ENCODE assay signal across 16 mouse cellular contexts in genomic region chr14:99745209-99745608, GRCm38 (mm10).
DNase-seq lines count a peak whose midpoint lies in the region; ATAC-seq and TF ChIP-seq lines count a peak whose summit lies in the region.
"Had no signal": no experiment of that assay in that cellular context is flagged by ENCODE, and none has a peak within 500 bp of the region (broad histone marks: within the 10 kb centered on the region; RNA-seq: fewer than 3 reads in every experiment).

No protein-coding gene starts in this region.

- no peaks in the 10 kb centered on the region for H3K9me3 ChIP-seq in hindbrain, postnatal 0 days (ENCODE audit: low read length)
- H3K9me3 ChIP-seq in hindbrain, embryonic 10.5 days = no peaks in the 10 kb centered on the region
- no peaks in the 10 kb centered on the region for H3K9me3 ChIP-seq in lung, postnatal 0 days (ENCODE audit: low read length)
- H3K9me3 ChIP-seq: embryonic facial prominence, embryonic 13.5 days; forebrain, embryonic 13.5 days; liver, embryonic 12.5 days had no signal

- ATAC-seq in hindbrain, postnatal 0 days = no peak
- no peak for ATAC-seq in lung, postnatal 0 days
- ATAC-seq: forebrain, embryonic 13.5 days; liver, embryonic 12.5 days had no signal

- H3K4me1 ChIP-seq in hindbrain, postnatal 0 days (ENCODE audit: insufficient read depth, low read length) = no peaks in the 10 kb centered on the region
- peaks cover 24% of the 10 kb centered on the region for H3K4me1 ChIP-seq in hindbrain, embryonic 10.5 days (replicated peaks)
- no peaks in the 10 kb centered on the region for H3K4me1 ChIP-seq in lung, postnatal 0 days (ENCODE audit: insufficient read depth, low read depth, low read length)
- H3K4me1 ChIP-seq: liver, embryonic 12.5 days had no signal

- H3K27ac ChIP-seq in hindbrain, postnatal 0 days = no peak overlapping the region
- no peak overlapping the region for H3K27ac ChIP-seq in hindbrain, embryonic 10.5 days
- no peak overlapping the region for H3K27ac ChIP-seq in lung, postnatal 0 days (ENCODE audit: low read length)
- H3K27ac ChIP-seq: embryonic facial prominence, embryonic 13.5 days; forebrain, embryonic 13.5 days; liver, embryonic 12.5 days had no signal

- no peak overlapping the region for H3K9ac ChIP-seq in hindbrain, postnatal 0 days (replicated peaks; ENCODE audit: low read length)
- H3K9ac ChIP-seq in lung, postnatal 0 days (replicated peaks; ENCODE audit: low read depth) = no peak overlapping the region
- H3K9ac ChIP-seq: embryonic facial prominence, embryonic 13.5 days; forebrain, embryonic 13.5 days; liver, embryonic 12.5 days had no signal

- H3K27me3 ChIP-seq in hindbrain, postnatal 0 days (ENCODE audit: insufficient read depth, low read length) = no peaks in the 10 kb centered on the region
- H3K27me3 ChIP-seq in hindbrain, embryonic 10.5 days (ENCODE audit: insufficient read depth, poor library complexity, severe bottlenecking) = no peaks in the 10 kb centered on the region
- no peaks in the 10 kb centered on the region for H3K27me3 ChIP-seq in lung, postnatal 0 days (replicated peaks; ENCODE audit: insufficient read depth, low read length)
- H3K27me3 ChIP-seq: embryonic facial prominence, embryonic 13.5 days; forebrain, embryonic 13.5 days; liver, embryonic 12.5 days had no signal

- DNase-seq in hindbrain, postnatal 0 days (ENCODE audit: low spot score) = peak; percentile 48
- DNase-seq in hindbrain, embryonic 10.5 days (ENCODE audit: low spot score) = no peak
- DNase-seq in lung, postnatal 0 days (ENCODE audit: low spot score) = peak; percentile 51
- no peak for DNase-seq in lung, postnatal 4 days
- peak; percentile 5 for DNase-seq in ES-CJ7 (ENCODE audit: low read depth, low spot score)
- DNase-seq in brain, adult 2 months (ENCODE audit: low read depth, low spot score) = peak; percentile 52
- no peak for DNase-seq in urinary bladder, postnatal 4 days (ENCODE audit: low spot score in 2 of 2)
- DNase-seq in thymus, adult 18-20 months = no peak
- DNase-seq: adrenal gland, postnatal 25 days; cerebellum, postnatal 36 days; kidney, postnatal 4 days; right cerebral cortex, postnatal 25 days; thymus, postnatal 14 days had no signal

- 75% methylated on average over 7 of the region's 7 CpGs for WGBS in hindbrain, postnatal 0 days
- WGBS in hindbrain, embryonic 10.5 days = 85% methylated on average over 7 of the region's 7 CpGs
- WGBS in lung, postnatal 0 days = 60% methylated on average over 7 of the region's 7 CpGs

- TF ChIP-seq CTCF in hindbrain, postnatal 0 days (IDR thresholded peaks at IDR 0.05; ENCODE audit: low read depth) = peak; percentile 32
- TF ChIP-seq CTCF in lung, postnatal 0 days (IDR thresholded peaks at IDR 0.05) = peak; percentile 53

- H3K4me2 ChIP-seq in hindbrain, postnatal 0 days (ENCODE audit: low read depth, low read length) = no peak overlapping the region
- H3K4me2 ChIP-seq in lung, postnatal 0 days (replicated peaks; ENCODE audit: low read depth, low read length) = no peak overlapping the region
- H3K4me2 ChIP-seq: embryonic facial prominence, embryonic 13.5 days; forebrain, embryonic 13.5 days; liver, embryonic 12.5 days had no signal

- TF ChIP-seq EP300 in lung, postnatal 0 days (IDR thresholded peaks at IDR 0.05) = peak; percentile 14; the same call in 1 of the 2 replicates

- H3K36me3 ChIP-seq in hindbrain, postnatal 0 days (ENCODE audit: insufficient read depth, low read length) = no peaks in the 10 kb centered on the region
- H3K36me3 ChIP-seq in hindbrain, embryonic 10.5 days = no peaks in the 10 kb centered on the region
- no peaks in the 10 kb centered on the region for H3K36me3 ChIP-seq in lung, postnatal 0 days (ENCODE audit: insufficient read depth, low read length)
- H3K36me3 ChIP-seq: embryonic facial prominence, embryonic 13.5 days; liver, embryonic 12.5 days had no signal

- H3K4me3 ChIP-seq in hindbrain, postnatal 0 days (ENCODE audit: low read length) = no peak overlapping the region
- H3K4me3 ChIP-seq in hindbrain, embryonic 10.5 days = no peak overlapping the region
- no peak overlapping the region for H3K4me3 ChIP-seq in lung, postnatal 0 days (ENCODE audit: low read depth, low read length)
- H3K4me3 ChIP-seq: embryonic facial prominence, embryonic 13.5 days; forebrain, embryonic 13.5 days; liver, embryonic 12.5 days had no signal

Comparison
In these comparisons a context has a peak if more than half of its experiments do, and no peak if none do; other contexts are left out.
1. DNase-seq: peak in hindbrain, postnatal 0 days (single experiment), lung, postnatal 0 days (single experiment), ES-CJ7 (single experiment) and brain, adult 2 months (single experiment); none in hindbrain, embryonic 10.5 days (single experiment), lung, postnatal 4 days (0 of 2), urinary bladder, postnatal 4 days (0 of 2) and thymus, adult 18-20 months (0 of 2).